Mouse (Mus musculus): ENCODE results near the gene Gm28048. TPM values are rescaled to one million over a fixed set of nuclear protein-coding genes. Genes with fewer than 3 reads are reported as not detected.

Gm28048 gene
- total and polyA plus RNA-seq, 3 experiments, result 2.1 to 7.0 (median 5.2) TPM

GRCm38 (mm10) chr11:22793881-22794203 lies 188.0 kb downstream of the Gm28048 start:
- TF ChIP-seq POLR2A (IDR thresholded peaks at IDR 0.05; ENCODE audit: insufficient read depth, low read depth, low read length) (no peak), EP300 (IDR thresholded peaks at IDR 0.05; ENCODE audit: insufficient read depth, low read depth, low read length) (no peak), CTCF (IDR thresholded peaks at IDR 0.05) (no peak)
- H3K4me3 ChIP-seq, result no peak overlapping the region
- no peaks in the 10 kb centered on the region for H3K36me3 ChIP-seq (ENCODE audit: control insufficient read depth, insufficient read depth, low read length)
- 89% methylated on average over 1 of the region's 1 CpGs for WGBS
- no peak for DNase-seq
- H3K27me3 ChIP-seq (ENCODE audit: control insufficient read depth, insufficient read depth, low read length), result no peaks in the 10 kb centered on the region
- H3K9ac ChIP-seq (ENCODE audit: low read depth, low read length), result no peak overlapping the region
- H3K27ac ChIP-seq, result no peak overlapping the region
- H3K79me2 ChIP-seq (replicated peaks; ENCODE audit: control insufficient read depth, insufficient read depth, low read length), result no peaks in the 10 kb centered on the region
- peaks cover 2% of the 10 kb centered on the region; the same call in 1 of the 2 replicates for H3K4me1 ChIP-seq (ENCODE audit: control insufficient read depth, insufficient read depth, low read length)
- intact Hi-C loops (cut with DNase I), result no loop called here

DNA sequence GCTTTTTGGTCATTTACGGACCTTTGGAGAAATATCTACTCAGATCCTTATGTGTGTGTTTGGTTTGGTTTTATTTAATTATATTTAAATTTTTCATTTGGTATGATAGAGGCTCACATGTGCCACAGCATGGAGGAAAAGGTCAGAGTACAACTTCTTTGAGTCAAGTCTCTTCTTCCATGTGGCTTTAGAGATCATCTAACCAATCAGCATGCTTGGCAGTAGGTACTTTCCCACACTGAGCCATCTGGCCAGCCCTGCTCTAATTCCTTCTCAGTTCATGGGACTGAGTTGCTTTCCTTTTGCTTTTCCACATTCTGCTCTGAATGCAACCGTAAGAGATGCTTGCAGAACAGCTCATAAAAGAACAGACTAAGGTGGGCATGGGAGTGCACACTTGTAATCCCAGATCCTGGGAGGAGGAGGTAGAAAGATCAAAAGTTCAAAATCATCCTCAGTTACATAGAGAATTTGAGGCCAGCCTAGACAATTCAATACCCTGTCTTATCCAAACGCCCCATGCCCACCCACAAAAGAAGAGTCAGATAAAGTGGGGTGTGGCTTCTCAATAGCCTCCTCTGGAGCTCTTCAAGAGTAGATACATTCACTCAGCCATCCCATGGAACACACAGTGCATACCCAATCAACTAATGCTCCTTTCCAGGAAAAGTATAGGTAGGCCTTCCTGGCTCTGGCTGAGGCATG lies 188.6 kb downstream of the Gm28048 start:
- Histone ChIP-seq H3K4me3 (no peak overlapping the region), H3K27ac (no peak overlapping the region), H3K9ac (ENCODE audit: low read depth, low read length) (no peak overlapping the region), H3K4me1 (ENCODE audit: control insufficient read depth, insufficient read depth, low read length) (peaks cover 2% of the 10 kb centered on the region; the same call in 1 of the 2 replicates), H3K79me2 (replicated peaks; ENCODE audit: control insufficient read depth, insufficient read depth, low read length) (no peaks in the 10 kb centered on the region), H3K27me3 (ENCODE audit: control insufficient read depth, insufficient read depth, low read length) (no peaks in the 10 kb centered on the region), H3K36me3 (ENCODE audit: control insufficient read depth, insufficient read depth, low read length) (no peaks in the 10 kb centered on the region)
- no peak for DNase-seq
- 93% methylated on average over 3 of the region's 3 CpGs for WGBS
- intact Hi-C loops (cut with DNase I), result no loop called here
- TF ChIP-seq POLR2A (IDR thresholded peaks at IDR 0.05; ENCODE audit: insufficient read depth, low read depth, low read length) (no peak), CTCF (IDR thresholded peaks at IDR 0.05) (no peak), EP300 (IDR thresholded peaks at IDR 0.05; ENCODE audit: insufficient read depth, low read depth, low read length) (no peak)

DNA sequence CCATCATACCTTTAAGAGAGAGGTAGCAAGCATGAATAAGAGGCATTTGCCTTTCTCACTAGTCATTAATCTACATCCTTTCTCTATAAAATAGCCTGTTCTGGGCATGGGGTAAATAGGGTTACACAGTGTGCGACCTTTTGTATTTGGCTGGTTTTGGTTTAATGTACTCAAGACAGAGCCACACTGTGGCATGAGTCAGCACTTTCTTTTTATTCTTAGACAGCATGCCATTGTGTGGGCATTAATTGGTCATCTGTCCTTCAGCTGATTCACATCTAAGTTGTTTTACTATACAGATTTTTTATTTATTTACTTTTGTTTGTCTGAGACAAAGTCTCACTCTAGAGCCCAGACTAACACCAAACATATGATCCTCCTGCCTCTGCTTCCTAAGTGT lies 189.7 kb downstream of the Gm28048 start:
- Histone ChIP-seq H3K4me3 (no peak overlapping the region), H3K27me3 (ENCODE audit: control insufficient read depth, insufficient read depth, low read length) (no peaks in the 10 kb centered on the region), H3K27ac (no peak overlapping the region), H3K9ac (ENCODE audit: low read depth, low read length) (no peak overlapping the region), H3K4me1 (ENCODE audit: control insufficient read depth, insufficient read depth, low read length) (peaks cover 2% of the 10 kb centered on the region; the same call in 1 of the 2 replicates), H3K79me2 (replicated peaks; ENCODE audit: control insufficient read depth, insufficient read depth, low read length) (no peaks in the 10 kb centered on the region), H3K36me3 (ENCODE audit: control insufficient read depth, insufficient read depth, low read length) (no peaks in the 10 kb centered on the region)
- intact Hi-C loops (cut with DNase I), result no loop called here
- 93% methylated on average over 1 of the region's 1 CpGs for WGBS
- no peak for DNase-seq
- TF ChIP-seq CTCF (IDR thresholded peaks at IDR 0.05) (no peak), EP300 (IDR thresholded peaks at IDR 0.05; ENCODE audit: insufficient read depth, low read depth, low read length) (no peak), POLR2A (IDR thresholded peaks at IDR 0.05; ENCODE audit: insufficient read depth, low read depth, low read length) (no peak)

GRCm38 (mm10) chr11:22791726-22792125 lies 190.2 kb downstream of the Gm28048 start:
- WGBS, result 89% methylated on average over 5 of the region's 5 CpGs
- H3K4me3 ChIP-seq, result no peak overlapping the region
- H3K27me3 ChIP-seq (ENCODE audit: control insufficient read depth, insufficient read depth, low read length), result no peaks in the 10 kb centered on the region
- no peak for DNase-seq
- H3K9ac ChIP-seq (ENCODE audit: low read depth, low read length), result no peak overlapping the region
- no peak overlapping the region for H3K27ac ChIP-seq
- H3K36me3 ChIP-seq (ENCODE audit: control insufficient read depth, insufficient read depth, low read length), result no peaks in the 10 kb centered on the region
- TF ChIP-seq EP300 (IDR thresholded peaks at IDR 0.05; ENCODE audit: insufficient read depth, low read depth, low read length) (no peak), CTCF (IDR thresholded peaks at IDR 0.05) (no peak), POLR2A (IDR thresholded peaks at IDR 0.05; ENCODE audit: insufficient read depth, low read depth, low read length) (no peak)
- no peaks in the 10 kb centered on the region for H3K79me2 ChIP-seq (replicated peaks; ENCODE audit: control insufficient read depth, insufficient read depth, low read length)
- intact Hi-C loops (cut with DNase I), result no loop called here
- H3K4me1 ChIP-seq (ENCODE audit: control insufficient read depth, insufficient read depth, low read length), result peaks cover 2% of the 10 kb centered on the region; the same call in 1 of the 2 replicates

DNA sequence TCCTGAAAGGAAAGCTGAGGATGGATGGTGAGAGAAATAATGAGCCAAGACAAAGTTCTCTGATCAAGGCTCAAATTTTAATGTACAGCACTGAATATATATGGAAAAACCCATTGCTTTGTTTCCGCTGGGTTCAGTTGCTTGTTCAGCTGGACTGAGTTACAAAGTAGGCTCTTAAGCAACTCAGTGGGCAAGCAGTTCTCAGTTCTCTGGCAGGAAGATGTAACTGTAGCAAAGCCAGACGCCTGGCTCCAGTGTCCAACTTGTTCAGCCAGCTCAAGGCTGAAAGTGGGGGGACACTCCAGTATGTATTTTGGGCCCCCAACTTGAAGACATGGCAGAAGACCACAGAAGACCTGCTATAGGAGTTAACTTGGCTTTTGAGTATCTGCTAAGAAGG lies 194.1 kb downstream of the Gm28048 start:
- 88% methylated on average over 2 of the region's 2 CpGs for WGBS
- no peak overlapping the region for H3K9ac ChIP-seq (ENCODE audit: low read depth, low read length)
- intact Hi-C loops (cut with DNase I), result no loop called here
- H3K4me1 ChIP-seq (ENCODE audit: control insufficient read depth, insufficient read depth, low read length), result no peaks in the 10 kb centered on the region
- no peak overlapping the region for H3K27ac ChIP-seq
- no peaks in the 10 kb centered on the region for H3K79me2 ChIP-seq (replicated peaks; ENCODE audit: control insufficient read depth, insufficient read depth, low read length)
- DNase-seq, result no peak
- no peak overlapping the region for H3K4me3 ChIP-seq
- H3K36me3 ChIP-seq (ENCODE audit: control insufficient read depth, insufficient read depth, low read length), result no peaks in the 10 kb centered on the region
- H3K27me3 ChIP-seq (ENCODE audit: control insufficient read depth, insufficient read depth, low read length), result no peaks in the 10 kb centered on the region
- TF ChIP-seq EP300 (IDR thresholded peaks at IDR 0.05; ENCODE audit: insufficient read depth, low read depth, low read length) (no peak), CTCF (IDR thresholded peaks at IDR 0.05) (no peak)

Other genes with a start within 250 kb of the Gm28048 start
- 1 to 10 TPM; 3.5 to 6.2 TPM for gene B3gnt2, start 121.1 kb downstream of the Gm28048 start, total RNA-seq (2021)
- 5.7 and 7.1 TPM in 2 replicates for gene B3gnt2, start 121.1 kb downstream of the Gm28048 start, polyA plus RNA-seq (2012; rRNA removed)
- gene Zrsr1, start 10.1 kb downstream of the Gm28048 start, total RNA-seq (2021), result 10 to 100 TPM; 15.1 to 22.0 TPM
- 4.6 and 7.2 TPM in 2 replicates for gene Zrsr1, start 10.1 kb downstream of the Gm28048 start, polyA plus RNA-seq (2012; rRNA removed)
- 100 to 1,000 TPM; 138 to 158 TPM for gene Commd1, start 292 bp upstream of the Gm28048 start, total RNA-seq (2021)
- gene Commd1, start 292 bp upstream of the Gm28048 start, polyA plus RNA-seq (2012; rRNA removed), result 26.7 and 40.1 TPM in 2 replicates
- 100 to 1,000 TPM; 114 to 129 TPM for gene Cct4, start 8.4 kb upstream of the Gm28048 start, total RNA-seq (2021)
- gene Cct4, start 8.4 kb upstream of the Gm28048 start, polyA plus RNA-seq (2012; rRNA removed), result 54.2 and 72.3 TPM in 2 replicates
- 1 to 10 TPM; 1.9 to 2.3 TPM for gene Fam161a, start 25.4 kb upstream of the Gm28048 start, total RNA-seq (2021)
- 1.2 and 1.3 TPM in 2 replicates for gene Fam161a, start 25.4 kb upstream of the Gm28048 start, polyA plus RNA-seq (2012; rRNA removed)